Mouse (Mus musculus) myocyte (in vitro differentiated cells): ENCODE data around the gene Cdyl2.

Experiments used
- E2F4 ChIP-seq: IDR thresholded peaks from one replicate; pipeline ENCODE4 v1.6.1; 2011; ENCODE audit warnings: mild to moderate bottlenecking, control low read depth, moderate library complexity; ENCODE audit not compliant: insufficient read depth
- MAX ChIP-seq: IDR thresholded peaks from one replicate; pipeline ENCODE4 v1.6.1; 2011; ENCODE audit warnings: low read depth, mild to moderate bottlenecking, control low read depth
- POLR2A ChIP-seq: IDR thresholded peaks from one replicate; pipeline ENCODE4 v1.6.1; 2011; ENCODE audit warnings: low read depth, mild to moderate bottlenecking, control low read depth, moderate library complexity; ENCODE audit not compliant: insufficient read length
- SRF ChIP-seq: IDR thresholded peaks from one replicate; pipeline ENCODE4 v1.6.1; 2011; ENCODE audit warnings: low read depth; ENCODE audit not compliant: control insufficient read depth, insufficient read length
- TCF12 ChIP-seq: IDR thresholded peaks from one replicate; pipeline ENCODE4 v1.6.1; 2011; ENCODE audit warnings: mild to moderate bottlenecking, control low read depth; ENCODE audit not compliant: poor library complexity, insufficient read depth, severe bottlenecking

GRCm38 (mm10) chr8:116587616-116588468, 144.9 kb downstream of the Cdyl2 start:
- TF ChIP-seq MAX (no peak), POLR2A (no peak), SRF (no peak), TCF12 (no peak), E2F4 (no peak)
